Mouse (Mus musculus): ENCODE results near the gene Myadml2. TPM values are rescaled to one million over a fixed set of nuclear protein-coding genes. Genes with fewer than 3 reads are reported as not detected.

Gene Myadml2
- total and polyA plus RNA-seq, 3 experiments, result 0.68 TPM; not detected in 2

DNA sequence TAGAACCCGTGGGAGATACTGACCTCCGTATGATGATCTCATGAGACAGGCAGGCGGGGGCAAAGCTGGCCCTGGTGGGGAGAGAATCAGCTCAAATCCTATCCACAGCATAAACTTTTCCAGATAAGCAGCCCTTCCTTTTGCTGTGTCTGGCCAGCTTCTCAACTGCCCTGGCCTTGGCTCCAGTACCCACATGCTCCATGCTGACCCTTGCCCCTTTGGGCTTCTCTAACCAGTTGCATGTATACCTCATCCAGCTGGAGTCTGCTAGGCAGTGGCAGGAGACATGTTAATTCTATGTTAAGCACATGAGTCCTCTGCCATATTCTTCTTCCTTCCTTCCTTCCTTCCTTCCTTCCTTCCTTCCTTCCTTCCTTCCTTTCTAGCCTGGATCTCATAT is 6.8 kb upstream of the Myadml2 start:
- Histone ChIP-seq H3K27me3 (replicated peaks) (peaks cover 53% of the 10 kb centered on the region), H3K27ac (ENCODE audit: insufficient read depth, low read depth) (no peak overlapping the region), H3K79me2 (replicated peaks; ENCODE audit: control insufficient read depth, extremely low read depth, insufficient read depth, poor library complexity, severe bottlenecking) (no peaks in the 10 kb centered on the region), H3K4me3 (replicated peaks in 1 of 3; ENCODE audit: low read depth in 2 of 3, low read length in 2 of 3, poor library complexity in 1 of 3) (no peak overlapping the region), H3K36me3 (replicated peaks in 1 of 2; ENCODE audit: control insufficient read depth in 1 of 2, insufficient read depth in 1 of 2, low read length in 1 of 2) (no peaks in the 10 kb centered on the region), H3K9ac (ENCODE audit: insufficient read depth, low read depth) (no peak overlapping the region), H3K9me3 (replicated peaks; ENCODE audit: low read length) (peaks cover under 1% of the 10 kb centered on the region), H3K4me1 (ENCODE audit: control insufficient read depth in 1 of 2, insufficient read depth in 2 of 2) (peaks cover 0 to 14% of the 10 kb centered on the region in 2 experiments; a peak in 3 of 4 replicates), H3K4me2 (ENCODE audit: insufficient read depth, low read depth, poor library complexity, severe bottlenecking) (no peak overlapping the region)
- TF ChIP-seq MAZ (IDR thresholded peaks at IDR 0.05; ENCODE audit: low read depth, low read length) (no peak), USF1 (IDR thresholded peaks at IDR 0.05; ENCODE audit: low read depth, low read length) (no peak), UBTF (IDR thresholded peaks at IDR 0.05; ENCODE audit: low read depth, low read length) (no peak), MAFK (IDR thresholded peaks at IDR 0.05; ENCODE audit: insufficient replicate concordance, low read length) (no peak), NELFE (IDR thresholded peaks at IDR 0.05; ENCODE audit: low read depth, low read length) (no peak), RCOR1 (conservative IDR thresholded peaks at IDR 0.05; ENCODE audit: low read depth, low read length) (no peak), CHD1 (IDR thresholded peaks at IDR 0.05; ENCODE audit: low read depth, low read length) (no peak), GABPA (IDR thresholded peaks at IDR 0.05; ENCODE audit: insufficient replicate concordance, low read depth, low read length) (no peak), POLR2AphosphoS2 (IDR thresholded peaks at IDR 0.05; ENCODE audit: low read depth, low read length) (no peak), MAX (IDR thresholded peaks at IDR 0.05; ENCODE audit: low read length) (no peak), TBP (conservative IDR thresholded peaks at IDR 0.05; ENCODE audit: low read depth, low read length) (no peak), KAT2A (IDR thresholded peaks at IDR 0.05; ENCODE audit: insufficient replicate concordance, low read length) (no peak), ZNF384 (IDR thresholded peaks at IDR 0.05; ENCODE audit: low read depth, low read length) (no peak), SIN3A (IDR thresholded peaks at IDR 0.05; ENCODE audit: low read length) (no peak), JUND (conservative IDR thresholded peaks at IDR 0.05; ENCODE audit: low read depth, low read length) (no peak), TCF12 (IDR thresholded peaks at IDR 0.05; ENCODE audit: low read depth, low read length) (no peak)
- no peak for DNase-seq (ENCODE audit: extremely low read depth)
- dilution Hi-C loops (cut with MboI; ENCODE audit: extremely low pct_ligation_motif_present, extremely low pct_unique_long_range_greater_than_20kb, low sequenced_read_pairs) (no loop called here), in situ Hi-C loops (cut with MboI; ENCODE audit: low pct_ligation_motif_present, low pct_unique_long_range_greater_than_20kb, low sequenced_read_pairs) (no loop called here)

DNA sequence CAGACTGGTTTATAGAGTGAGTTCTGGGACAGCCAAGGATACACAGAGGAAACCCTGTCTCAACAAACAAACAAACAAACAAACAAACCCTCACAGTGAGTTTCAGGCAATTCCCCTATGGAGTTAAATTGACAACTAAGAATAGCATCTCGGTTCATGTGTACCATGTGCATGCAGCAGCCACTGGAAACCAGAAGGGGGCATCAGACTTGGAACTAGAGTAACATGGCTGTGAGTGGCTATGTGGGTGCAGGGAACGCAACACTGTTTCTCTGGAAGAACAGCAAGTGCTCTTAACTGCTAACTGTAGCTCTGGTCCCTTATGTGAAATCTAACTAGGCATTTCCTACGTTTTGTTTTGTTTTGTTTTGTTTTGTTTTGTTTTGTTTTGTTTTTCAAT is 3.9 kb upstream of the Myadml2 start:
- Histone ChIP-seq H3K4me2 (ENCODE audit: insufficient read depth, low read depth, poor library complexity, severe bottlenecking) (no peak overlapping the region), H3K4me3 (replicated peaks in 1 of 3; ENCODE audit: low read depth in 2 of 3, low read length in 2 of 3, poor library complexity in 1 of 3) (no peak overlapping the region), H3K27ac (ENCODE audit: insufficient read depth, low read depth) (no peak overlapping the region), H3K4me1 (ENCODE audit: control insufficient read depth in 1 of 2, insufficient read depth in 2 of 2) (peaks cover 11 to 22% of the 10 kb centered on the region in 2 experiments), H3K27me3 (replicated peaks) (peaks cover 28% of the 10 kb centered on the region), H3K79me2 (replicated peaks; ENCODE audit: control insufficient read depth, extremely low read depth, insufficient read depth, poor library complexity, severe bottlenecking) (no peaks in the 10 kb centered on the region), H3K36me3 (replicated peaks in 1 of 2; ENCODE audit: control insufficient read depth in 1 of 2, insufficient read depth in 1 of 2, low read length in 1 of 2) (no peaks in the 10 kb centered on the region), H3K9me3 (replicated peaks; ENCODE audit: low read length) (no peaks in the 10 kb centered on the region), H3K9ac (ENCODE audit: insufficient read depth, low read depth) (no peak overlapping the region)
- TF ChIP-seq NRF1 (IDR thresholded peaks at IDR 0.05; ENCODE audit: low read depth, low read length) (no peak), E2F4 (IDR thresholded peaks at IDR 0.05; ENCODE audit: insufficient replicate concordance, low read depth, low read length) (no peak), SIN3A (IDR thresholded peaks at IDR 0.05; ENCODE audit: low read length) (no peak), TCF12 (IDR thresholded peaks at IDR 0.05; ENCODE audit: low read depth, low read length) (no peak), SMC3 (IDR thresholded peaks at IDR 0.05; ENCODE audit: low read depth, low read length) (peak; percentile 49), NELFE (IDR thresholded peaks at IDR 0.05; ENCODE audit: low read depth, low read length) (no peak), CTCF (conservative IDR thresholded peaks at IDR 0.05 in 1 of 2, IDR thresholded peaks at IDR 0.05 in 1 of 2; ENCODE audit: low read depth in 2 of 2, low read length in 2 of 2) (peak; percentile 31 to 63; a peak in 3 of 4 replicates), MAZ (IDR thresholded peaks at IDR 0.05; ENCODE audit: low read depth, low read length) (no peak), RCOR1 (conservative IDR thresholded peaks at IDR 0.05; ENCODE audit: low read depth, low read length) (no peak), MYC (IDR thresholded peaks at IDR 0.05; ENCODE audit: low read depth, low read length) (0 out of 2 replicates have a peak, but pooled peaks have one; percentile 22), RAD21 (IDR thresholded peaks at IDR 0.05; ENCODE audit: low read depth, low read length) (no peak), ZKSCAN1 (IDR thresholded peaks at IDR 0.05; ENCODE audit: borderline replicate concordance, low read depth, low read length) (no peak), ZMIZ1 (IDR thresholded peaks at IDR 0.05; ENCODE audit: low read depth, low read length) (no peak)
- dilution Hi-C loops (cut with MboI; ENCODE audit: extremely low pct_ligation_motif_present, extremely low pct_unique_long_range_greater_than_20kb, low sequenced_read_pairs), result no loop called here
- in situ Hi-C loops (cut with MboI; ENCODE audit: low pct_ligation_motif_present, low pct_unique_long_range_greater_than_20kb, low sequenced_read_pairs), result no loop called here
- no peak for DNase-seq (ENCODE audit: extremely low read depth)
